Mouse (Mus musculus) testis, adult 2 months (tissue): ENCODE data around the gene Trim46. TPM values are rescaled to one million over a fixed set of nuclear protein-coding genes. Genes with fewer than 3 reads are reported as not detected.

Experiments
- H3K27ac ChIP-seq: fragments of 200-500 bp; 2 replicates; pipeline ENCODE4 v1.5.1; 2012; ENCODE audit warnings: low read depth, low read length; ENCODE audit not compliant: control insufficient read depth, insufficient read depth
- H3K27me3 ChIP-seq: fragments of 200-500 bp; 2 replicates; pipeline ENCODE4 v1.6.1; 2012; ENCODE audit warnings: mild to moderate bottlenecking, low read length, moderate library complexity; ENCODE audit not compliant: control insufficient read depth, insufficient read depth
- H3K36me3 ChIP-seq: fragments of 200-500 bp; 2 replicates; pipeline ENCODE4 v1.6.1; 2012; ENCODE audit warnings: mild to moderate bottlenecking, low read length; ENCODE audit not compliant: control insufficient read depth, insufficient read depth
- H3K4me1 ChIP-seq: fragments of 200-500 bp; 2 replicates; pipeline ENCODE4 v1.6.1; 2012; ENCODE audit warnings: low read length; ENCODE audit not compliant: control insufficient read depth, insufficient read depth
- H3K4me3 ChIP-seq: fragments of 200-500 bp; 2 replicates; pipeline ENCODE4 v1.5.1; 2012; ENCODE audit warnings: low read depth, mild to moderate bottlenecking, low read length, moderate library complexity, mixed read lengths; ENCODE audit not compliant: control insufficient read depth
- CTCF ChIP-seq: fragments of 200-500 bp; IDR thresholded peaks from 2 replicates; pipeline ENCODE4 v1.5.1; 2012; ENCODE audit warnings: low read depth, mild to moderate bottlenecking, inconsistent platforms, low read length, moderate library complexity; ENCODE audit not compliant: control insufficient read depth, insufficient read depth, insufficient replicate concordance
- POLR2A ChIP-seq: fragments of 200-500 bp; IDR thresholded peaks from 2 replicates; pipeline ENCODE4 v1.6.1; 2012; ENCODE audit warnings: low read depth, mild to moderate bottlenecking, inconsistent platforms, low read length, moderate library complexity; ENCODE audit not compliant: control insufficient read depth
- polyA plus RNA-seq: library from polyadenylated mRNA; depleted of rRNA; stranded (reverse); fragments of >200 nt; gene quantifications from 2 replicates; pipeline ENCODE4 v1.2.3, GENCODE M21; 2012

Trim46 gene
- polyA plus RNA-seq, 1 experiment = 27.9 TPM

GRCm38 (mm10) chr3:89270051-89270755, 24.1 kb upstream of the Trim46 start, which contains the start of gene Slc50a1:
Slc50a1 (minus strand) TSS chr3:89270570.
- TF ChIP-seq CTCF = no peak
- peak; percentile 20; the same call in 1 of the 2 replicates for TF ChIP-seq POLR2A
- Histone ChIP-seq H3K4me3 (peak within 1 kb of the TSS; percentile 60), H3K27me3 (no peaks in the 10 kb centered on the region), H3K27ac (no peak within 1 kb of the TSS), H3K36me3 (no peaks in the 10 kb centered on the region), H3K4me1 (peaks cover 15% of the 10 kb centered on the region)

DNA sequence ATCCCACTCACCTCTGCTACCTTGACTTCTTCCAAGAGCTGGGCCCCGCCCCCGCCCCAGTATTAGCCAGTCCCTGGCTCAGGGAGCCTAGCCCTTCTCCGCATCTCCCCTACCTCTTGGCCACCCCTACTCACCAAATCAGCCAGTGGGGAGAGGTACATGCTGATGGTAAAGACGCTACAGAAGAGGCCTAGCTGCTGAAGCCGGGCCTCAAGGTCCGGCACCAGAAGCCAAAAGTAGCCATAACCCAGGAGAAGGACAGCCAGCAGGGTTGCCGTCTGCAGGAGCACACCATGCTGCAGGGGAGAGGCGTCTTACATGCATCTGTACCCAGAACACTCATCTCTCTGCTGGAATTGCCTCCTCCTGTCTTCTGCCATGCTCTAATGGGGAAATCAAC, 22.8 kb upstream of the Trim46 start:
- TF ChIP-seq CTCF (no peak), POLR2A (no peak)
- Histone ChIP-seq H3K4me3 (no peak overlapping the region), H3K27me3 (no peaks in the 10 kb centered on the region), H3K4me1 (peaks cover 15% of the 10 kb centered on the region), H3K36me3 (no peaks in the 10 kb centered on the region), H3K27ac (no peak overlapping the region)

DNA sequence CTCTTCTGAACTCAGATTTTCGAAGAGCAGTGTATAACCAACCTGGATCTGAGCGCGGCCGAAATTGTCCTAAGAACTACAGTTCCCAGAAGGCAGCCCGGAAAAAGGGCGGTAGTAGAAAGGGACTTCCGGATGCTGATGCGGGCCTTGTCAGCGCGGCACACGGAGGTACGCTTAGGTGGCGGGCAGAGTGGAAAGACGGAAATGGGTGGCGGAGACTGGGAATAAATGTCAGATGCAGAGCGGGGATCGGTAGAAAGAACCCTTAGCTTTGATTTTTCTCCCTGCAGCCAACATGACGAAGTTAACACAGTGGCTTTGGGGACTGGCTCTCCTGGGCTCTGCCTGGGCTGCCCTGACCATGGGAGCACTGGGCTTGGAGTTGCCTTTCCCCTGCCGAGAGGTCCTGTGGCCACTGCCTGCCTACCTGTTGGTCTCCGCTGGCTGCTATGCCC, 20.4 kb upstream of the Trim46 start:
- H3K27me3 ChIP-seq = no peaks in the 10 kb centered on the region
- H3K4me1 ChIP-seq = peaks cover 15% of the 10 kb centered on the region
- H3K27ac ChIP-seq = peak overlapping the region; percentile 55
- TF ChIP-seq CTCF (no peak), POLR2A (peak; percentile 92)
- no peaks in the 10 kb centered on the region for H3K36me3 ChIP-seq
- peak overlapping the region; percentile 88 for H3K4me3 ChIP-seq

GRCm38 (mm10) chr3:89262417-89262816, 16.3 kb upstream of the Trim46 start:
- Histone ChIP-seq H3K27ac (no peak overlapping the region), H3K27me3 (no peaks in the 10 kb centered on the region), H3K36me3 (no peaks in the 10 kb centered on the region), H3K4me1 (peaks cover 6% of the 10 kb centered on the region), H3K4me3 (no peak overlapping the region)
- TF ChIP-seq POLR2A (no peak), CTCF (no peak)

- TF ChIP-seq POLR2A (no peak), CTCF (no peak)
- no peaks in the 10 kb centered on the region for H3K4me1 ChIP-seq
These were observed 14.1 kb upstream of the Trim46 start for GRCm38 (mm10) chr3:89260211-89260610.

GRCm38 (mm10) chr3:89259076-89259475, 13.0 kb upstream of the Trim46 start, which contains the start of gene Dpm3:
Dpm3 (plus strand) TSS chr3:89259358.
- TF ChIP-seq POLR2A (no peak), CTCF (no peak)
- no peak within 1 kb of the TSS for H3K27ac ChIP-seq
- H3K27me3 ChIP-seq = no peaks in the 10 kb centered on the region
- no peaks in the 10 kb centered on the region for H3K36me3 ChIP-seq
- no peak within 1 kb of the TSS for H3K4me3 ChIP-seq
- H3K4me1 ChIP-seq = no peaks in the 10 kb centered on the region

More at GRCm38 (mm10) chr3:89260211-89260610, 14.1 kb upstream of the Trim46 start:
- H3K36me3 ChIP-seq = no peaks in the 10 kb centered on the region
- no peaks in the 10 kb centered on the region for H3K27me3 ChIP-seq
- H3K27ac ChIP-seq = no peak overlapping the region
- H3K4me3 ChIP-seq = no peak overlapping the region

- H3K4me3 ChIP-seq = no peak overlapping the region
- no peaks in the 10 kb centered on the region for H3K27me3 ChIP-seq
- H3K27ac ChIP-seq = no peak overlapping the region
- peaks cover 3% of the 10 kb centered on the region; the same call in 1 of the 2 replicates for H3K4me1 ChIP-seq
- TF ChIP-seq POLR2A (no peak), CTCF (no peak)
- no peaks in the 10 kb centered on the region for H3K36me3 ChIP-seq
These were observed 10.1 kb upstream of the Trim46 start for GRCm38 (mm10) chr3:89256177-89256576.

DNA sequence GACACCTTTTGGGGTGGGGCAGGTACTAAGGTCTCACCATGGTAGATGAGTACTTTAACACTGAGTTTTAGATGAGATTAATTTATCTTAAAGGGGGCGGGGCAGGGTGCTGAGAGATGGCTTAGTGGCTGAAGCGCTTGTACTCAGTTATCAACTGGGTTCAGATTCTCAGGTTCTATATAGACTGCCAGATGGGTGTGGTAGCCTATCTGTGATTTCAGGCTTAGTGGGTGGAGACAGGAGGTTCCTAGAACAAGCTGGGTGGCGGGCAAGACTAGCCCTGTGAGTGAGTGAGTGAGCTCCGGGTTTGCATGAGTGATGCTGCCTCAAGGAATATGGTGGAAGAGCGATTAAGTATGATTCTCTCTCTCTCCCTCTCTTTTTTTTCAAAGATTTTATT, 8.9 kb upstream of the Trim46 start:
- H3K4me1 ChIP-seq = peaks cover 3% of the 10 kb centered on the region; the same call in 1 of the 2 replicates
- TF ChIP-seq CTCF (no peak), POLR2A (no peak)
- H3K27ac ChIP-seq = no peak overlapping the region
- H3K27me3 ChIP-seq = no peaks in the 10 kb centered on the region
- no peaks in the 10 kb centered on the region for H3K36me3 ChIP-seq
- no peak overlapping the region for H3K4me3 ChIP-seq
